Mouse (Mus musculus) limb, embryonic 15.5 days (tissue): Measurements from ENCODE around the gene Gata3. TPM values are rescaled to one million over a fixed set of nuclear protein-coding genes. Genes with fewer than 3 reads are reported as not detected.

ENCODE experiments used
- ATAC-seq: fragments of 200-750 bp; cut with Nextera tagmentation; 2 replicates; pipeline ENCODE4 v1.8.0; 2017; ENCODE audit warnings: low read depth, moderate TSS enrichment; ENCODE audit not compliant: insufficient number of reproducible peaks, low FRiP score, low TSS enrichment
- H3K27ac ChIP-seq: fragments of 300-500 bp; sonication (generic); 2 replicates; pipeline ENCODE4 v1.5.1; 2015; ENCODE audit warnings: moderate library complexity, mild to moderate bottlenecking, inconsistent platforms
- H3K27me3 ChIP-seq: fragments of 300-500 bp; sonication (generic); 2 replicates; pipeline ENCODE4 v1.6.1; 2015; ENCODE audit warnings: inconsistent platforms
- H3K36me3 ChIP-seq: fragments of 300-500 bp; sonication (generic); 2 replicates; pipeline ENCODE4 v1.6.1; 2015; ENCODE audit warnings: inconsistent platforms
- H3K4me1 ChIP-seq: fragments of 300-500 bp; sonication (generic); 2 replicates; pipeline ENCODE4 v1.6.1; 2015; ENCODE audit warnings: inconsistent platforms
- H3K4me2 ChIP-seq: fragments of 300-500 bp; sonication (generic); 2 replicates; pipeline ENCODE4 v1.6.1; 2015; ENCODE audit warnings: mild to moderate bottlenecking, inconsistent platforms
- H3K4me3 ChIP-seq: fragments of 300-500 bp; sonication (generic); 2 replicates; pipeline ENCODE4 v1.5.1; 2015; ENCODE audit warnings: mild to moderate bottlenecking, inconsistent platforms
- H3K9ac ChIP-seq: fragments of 300-500 bp; sonication (generic); 2 replicates; pipeline ENCODE4 v1.6.1; 2015; ENCODE audit warnings: inconsistent platforms
- H3K9me3 ChIP-seq: fragments of 300-500 bp; sonication (generic); 2 replicates; pipeline ENCODE4 v1.6.1; 2016; ENCODE audit warnings: inconsistent platforms
- WGBS: fragments of 180-500 bp; shearing (Covaris S2); methylation state at CpG from one replicate; pipeline ENCODE4 v1.1.7; 2015; 5-methylcytosine and 5-hydroxymethylcytosine counted together
- polyA plus RNA-seq: library from polyadenylated mRNA; unstranded; fragments of >200 nt; fragmentation: Nextera tagmentation; extraction: Ambion mirVana; gene quantifications from 2 replicates; pipeline ENCODE4 v1.2.1, GENCODE M21; 2015

Gene Gata3
- 38.8 and 41.4 TPM in 2 replicates for polyA plus RNA-seq

DNA sequence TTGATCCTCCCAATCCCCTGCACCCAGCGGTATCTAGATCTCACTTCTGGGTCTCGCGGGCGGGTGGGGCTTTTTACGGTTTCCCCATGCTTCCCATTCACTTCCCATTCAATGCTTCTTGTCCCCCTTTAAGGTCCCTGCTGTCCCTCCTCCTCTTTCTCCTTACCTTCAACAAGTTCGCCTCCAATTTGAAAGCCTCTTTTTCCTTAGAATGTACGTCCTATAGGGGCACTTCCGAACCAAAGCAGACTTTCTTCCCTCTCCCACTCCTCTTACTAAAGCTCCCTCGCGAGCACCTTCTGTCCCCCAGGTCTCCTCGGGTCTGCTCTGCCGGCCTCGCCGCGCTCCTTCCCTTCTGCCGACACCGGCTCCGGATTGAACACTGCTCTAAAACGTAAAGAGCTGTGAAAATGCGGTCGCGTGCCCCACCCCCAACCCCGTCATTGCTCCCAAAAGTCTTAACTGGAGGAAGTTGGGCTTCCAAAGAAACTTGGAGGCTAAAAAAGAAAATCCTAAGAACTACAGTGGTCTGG is at the start of gene Gata3:
Gene Gata3 (minus strand): TSS at position 384 of the 533 bp plus-strand sequence.
- Histone ChIP-seq H3K27ac (no peak within 1 kb of the TSS), H3K4me2 (peak within 1 kb of the TSS; percentile 36), H3K9me3 (no peaks in the 10 kb centered on the region), H3K4me3 (peak within 1 kb of the TSS; percentile 23), H3K27me3 (peaks cover 93% of the 10 kb centered on the region), H3K36me3 (no peaks in the 10 kb centered on the region), H3K9ac (no peak within 1 kb of the TSS), H3K4me1 (peaks cover 13% of the 10 kb centered on the region)
- ATAC-seq, result no peak
- WGBS, result under 1% methylated on average over 23 of the region's 23 CpGs

GRCm38 (mm10) chr2:9939250-9939649 is 49.4 kb upstream of the Gata3 start:
- Histone ChIP-seq H3K27me3 (no peaks in the 10 kb centered on the region), H3K4me3 (no peak overlapping the region), H3K4me1 (no peaks in the 10 kb centered on the region), H3K9ac (no peak overlapping the region), H3K9me3 (no peaks in the 10 kb centered on the region), H3K27ac (no peak overlapping the region), H3K36me3 (peaks cover 7% of the 10 kb centered on the region), H3K4me2 (no peak overlapping the region)
- ATAC-seq, result no peak
- WGBS, result 86% methylated on average over 4 of the region's 4 CpGs

DNA sequence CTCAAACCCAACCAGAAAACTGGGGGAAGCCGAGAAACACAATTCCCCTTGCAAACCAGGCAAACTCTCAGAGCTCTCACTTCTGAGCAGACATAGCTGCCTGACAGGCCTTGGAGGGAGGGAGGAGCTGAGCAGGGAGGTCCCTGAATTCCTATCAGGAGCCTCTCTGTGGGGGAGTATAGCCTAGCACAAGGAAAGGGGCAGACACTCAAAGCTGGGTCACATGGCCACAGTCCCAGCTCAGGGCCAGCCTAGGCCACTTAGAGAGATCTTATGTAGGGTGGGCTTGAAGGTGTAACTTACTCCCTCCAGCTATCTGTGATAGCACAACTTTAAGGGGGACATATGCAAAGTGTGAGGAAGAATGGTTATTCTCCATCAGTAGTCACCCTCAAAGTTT is 46.1 kb upstream of the Gata3 start:
- no peak for ATAC-seq
- peaks cover 7% of the 10 kb centered on the region for H3K36me3 ChIP-seq

DNA sequence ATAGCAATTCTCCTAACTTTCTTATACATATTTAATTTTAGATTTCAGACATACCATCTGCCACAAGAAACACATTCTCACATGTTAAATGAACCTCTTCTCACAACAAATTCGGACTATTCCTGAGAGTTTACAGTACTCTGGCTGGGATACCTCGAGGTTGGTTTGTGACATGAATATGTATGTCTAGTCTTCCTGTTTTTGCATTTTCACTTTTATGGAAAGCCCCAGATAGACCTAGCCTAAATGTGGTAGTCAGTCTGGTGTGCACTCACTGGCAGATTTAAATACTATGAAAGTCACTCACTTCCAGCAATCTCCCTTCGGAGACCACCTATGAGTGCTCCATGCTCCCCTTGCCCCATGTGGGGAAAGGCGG is 37.1 kb upstream of the Gata3 start:
- Histone ChIP-seq H3K9ac (no peak overlapping the region), H3K27ac (no peak overlapping the region), H3K4me3 (no peak overlapping the region), H3K4me1 (no peaks in the 10 kb centered on the region), H3K9me3 (no peaks in the 10 kb centered on the region), H3K27me3 (no peaks in the 10 kb centered on the region), H3K36me3 (no peaks in the 10 kb centered on the region), H3K4me2 (no peak overlapping the region)
- 83% methylated on average over 4 of the region's 4 CpGs for WGBS
- ATAC-seq, result no peak

More for the DNA sequence above, 46.1 kb upstream of the Gata3 start:
- WGBS, result no CpG with 5 or more reads among the region's 1 CpGs
- Histone ChIP-seq H3K27me3 (no peaks in the 10 kb centered on the region), H3K27ac (no peak overlapping the region), H3K9me3 (no peaks in the 10 kb centered on the region), H3K4me3 (no peak overlapping the region), H3K4me1 (no peaks in the 10 kb centered on the region), H3K9ac (no peak overlapping the region), H3K4me2 (no peak overlapping the region)

- no peak overlapping the region for H3K27ac ChIP-seq
Observed at GRCm38 (mm10) chr2:9926194-9926904, 36.5 kb upstream of the Gata3 start.

DNA sequence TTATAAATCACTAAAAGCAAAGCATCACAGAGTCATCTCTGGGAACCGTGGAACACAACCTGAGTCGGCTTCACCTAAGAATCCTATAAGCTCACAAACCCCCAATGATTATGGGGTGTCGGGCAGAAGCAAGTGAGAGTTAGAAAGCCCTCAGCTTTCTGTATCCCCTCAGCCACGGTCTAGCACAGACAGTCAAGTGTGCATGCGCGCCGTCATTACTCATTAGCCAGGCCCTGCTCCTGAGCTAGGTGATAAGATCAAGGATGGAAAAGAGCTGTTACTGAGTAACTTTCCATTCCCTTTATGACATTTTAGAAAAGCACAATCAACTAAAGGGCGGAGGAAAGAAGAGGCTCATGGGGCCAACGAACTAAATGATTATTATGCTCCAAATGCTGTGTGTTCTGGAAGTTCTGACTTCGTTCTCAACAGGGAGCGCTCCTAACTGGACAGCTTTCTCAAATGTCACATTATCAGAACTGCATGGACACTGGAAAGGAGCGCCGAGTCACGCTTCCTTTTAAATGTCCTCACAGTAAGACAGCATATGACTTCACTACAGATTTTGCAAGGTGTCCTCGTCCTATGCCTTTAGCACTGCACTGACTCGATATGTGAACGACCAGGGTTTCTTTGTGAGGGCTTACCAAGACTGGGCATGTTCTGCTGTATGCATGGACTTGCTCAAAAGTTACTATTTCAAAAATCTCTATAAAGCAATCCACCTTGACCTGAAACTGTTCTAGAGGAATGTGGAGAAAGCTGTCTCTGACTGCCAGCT is 29.0 kb upstream of the Gata3 start:
- Histone ChIP-seq H3K36me3 (peaks cover 24% of the 10 kb centered on the region; the same call in 1 of the 2 replicates), H3K27me3 (no peaks in the 10 kb centered on the region), H3K4me3 (no peak overlapping the region), H3K4me2 (no peak overlapping the region), H3K9ac (no peak overlapping the region), H3K4me1 (no peaks in the 10 kb centered on the region), H3K9me3 (no peaks in the 10 kb centered on the region), H3K27ac (no peak overlapping the region)
- WGBS, result 78% methylated on average over 17 of the region's 17 CpGs
- no peak for ATAC-seq

More at GRCm38 (mm10) chr2:9926194-9926904, 36.5 kb upstream of the Gata3 start:
- no peak overlapping the region for H3K4me3 ChIP-seq
- ATAC-seq, result no peak
- no peaks in the 10 kb centered on the region for H3K4me1 ChIP-seq
- H3K4me2 ChIP-seq, result no peak overlapping the region
- no peaks in the 10 kb centered on the region for H3K36me3 ChIP-seq
- no peaks in the 10 kb centered on the region for H3K9me3 ChIP-seq
- 51% methylated on average over 7 of the region's 7 CpGs for WGBS
- no peak overlapping the region for H3K9ac ChIP-seq
- no peaks in the 10 kb centered on the region for H3K27me3 ChIP-seq

DNA sequence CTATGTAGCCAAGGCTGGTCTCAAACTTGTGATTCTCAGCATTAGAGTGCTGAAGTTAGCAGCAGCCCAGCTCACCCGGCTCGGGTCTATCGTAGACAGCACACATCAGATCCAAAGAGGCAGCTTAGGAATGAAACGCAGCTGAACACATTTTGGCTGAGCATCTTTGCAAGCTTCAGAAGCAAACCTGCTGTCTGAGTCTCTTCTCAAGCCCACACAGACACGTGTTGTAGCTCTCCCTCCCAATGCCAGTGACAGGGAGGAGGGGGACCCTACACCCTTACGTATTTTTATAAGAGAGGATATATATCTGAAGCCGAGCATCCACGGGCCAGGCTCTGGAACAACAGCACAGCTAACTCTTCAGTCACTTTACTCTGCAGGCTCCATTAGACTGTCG is 27.8 kb upstream of the Gata3 start:
- Histone ChIP-seq H3K27me3 (no peaks in the 10 kb centered on the region), H3K9ac (no peak overlapping the region), H3K27ac (no peak overlapping the region), H3K4me3 (no peak overlapping the region), H3K4me1 (no peaks in the 10 kb centered on the region), H3K4me2 (no peak overlapping the region), H3K9me3 (no peaks in the 10 kb centered on the region), H3K36me3 (peaks cover 24% of the 10 kb centered on the region; the same call in 1 of the 2 replicates)
- 89% methylated on average over 9 of the region's 9 CpGs for WGBS
- ATAC-seq, result no peak

GRCm38 (mm10) chr2:9905995-9906394 is 16.2 kb upstream of the Gata3 start:
- no peak for ATAC-seq
- H3K27ac ChIP-seq, result no peak overlapping the region
- WGBS, result 4% methylated on average over 11 of the region's 11 CpGs
- H3K36me3 ChIP-seq, result no peaks in the 10 kb centered on the region
- peak overlapping the region; percentile 11 for H3K4me3 ChIP-seq
- H3K9ac ChIP-seq, result no peak overlapping the region
- peaks cover 4% of the 10 kb centered on the region; the same call in 1 of the 2 replicates for H3K4me1 ChIP-seq
- no peaks in the 10 kb centered on the region for H3K9me3 ChIP-seq
- H3K27me3 ChIP-seq, result no peaks in the 10 kb centered on the region
- peak overlapping the region; percentile 37 for H3K4me2 ChIP-seq

GRCm38 (mm10) chr2:9903854-9904560 is 14.2 kb upstream of the Gata3 start:
- Histone ChIP-seq H3K4me2 (no peak overlapping the region), H3K9ac (no peak overlapping the region), H3K27me3 (peaks cover 10% of the 10 kb centered on the region), H3K4me1 (peaks cover 4% of the 10 kb centered on the region; the same call in 1 of the 2 replicates), H3K4me3 (no peak overlapping the region), H3K9me3 (no peaks in the 10 kb centered on the region), H3K36me3 (no peaks in the 10 kb centered on the region), H3K27ac (no peak overlapping the region)
- ATAC-seq, result no peak
- WGBS, result 57% methylated on average over 14 of the region's 14 CpGs

GRCm38 (mm10) chr2:9897846-9898245 is 8.0 kb upstream of the Gata3 start:
- H3K4me1 ChIP-seq, result peaks cover 9% of the 10 kb centered on the region
- no peaks in the 10 kb centered on the region for H3K36me3 ChIP-seq
- H3K9ac ChIP-seq, result no peak overlapping the region
- ATAC-seq, result no peak
- H3K27me3 ChIP-seq, result peaks cover 71% of the 10 kb centered on the region
- H3K4me3 ChIP-seq, result no peak overlapping the region
- 15% methylated on average over 8 of the region's 8 CpGs for WGBS
- H3K27ac ChIP-seq, result no peak overlapping the region
- H3K9me3 ChIP-seq, result no peaks in the 10 kb centered on the region
- H3K4me2 ChIP-seq, result no peak overlapping the region

DNA sequence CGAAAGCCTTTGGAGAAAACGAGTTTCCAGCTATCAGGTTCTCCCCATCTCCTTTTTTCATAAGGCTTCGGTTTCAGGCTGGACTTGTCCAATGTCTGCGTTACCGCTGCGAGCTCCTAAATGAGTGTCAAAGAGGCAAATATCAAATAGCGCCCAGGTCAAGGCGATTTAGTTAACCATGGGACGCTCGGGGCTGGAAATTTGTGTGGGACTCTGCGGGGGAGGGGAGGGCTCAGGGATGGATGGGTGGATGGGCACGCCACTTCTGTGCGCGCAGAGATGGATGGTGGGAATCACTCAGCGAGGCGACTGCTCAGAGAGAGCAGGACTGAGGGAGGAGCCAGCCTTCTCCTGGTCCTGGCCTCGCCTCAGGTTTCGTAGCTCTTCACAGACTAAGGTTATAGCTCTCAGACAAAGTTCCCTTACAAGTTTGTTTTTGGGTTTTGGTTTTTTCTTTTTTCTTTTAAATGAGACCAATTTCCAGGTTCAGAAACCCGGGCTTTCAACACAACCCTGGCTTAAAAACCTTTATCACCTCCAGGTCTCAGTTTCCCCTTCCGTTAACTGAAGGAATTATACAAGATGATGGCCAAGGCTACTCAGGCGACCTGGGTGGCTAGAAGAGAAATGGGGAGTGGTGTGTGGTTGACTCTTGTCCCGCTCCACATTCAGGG is 6.4 kb upstream of the Gata3 start:
- 2% methylated on average over 22 of the region's 22 CpGs for WGBS
- H3K36me3 ChIP-seq, result no peaks in the 10 kb centered on the region
- peak overlapping the region; percentile 37 for H3K4me2 ChIP-seq
- H3K9ac ChIP-seq, result no peak overlapping the region
- H3K27ac ChIP-seq, result no peak overlapping the region
- peaks cover 9% of the 10 kb centered on the region for H3K4me1 ChIP-seq
- peaks cover 83% of the 10 kb centered on the region for H3K27me3 ChIP-seq
- no peak for ATAC-seq
- H3K4me3 ChIP-seq, result peak overlapping the region; percentile 18
- H3K9me3 ChIP-seq, result no peaks in the 10 kb centered on the region
